Mouse (Mus musculus): ENCODE measurements at regions not wholly inside any gene's neighbourhood (a gene's known extent, or its start where the extent isn't known, plus 50 kb on each side); places are given as distances from the start of the nearest gene placed in this dataset.

- TF ChIP-seq CTCF (IDR thresholded peaks at IDR 0.05; ENCODE audit: control insufficient read depth, insufficient read depth, insufficient read length) (no peak), USF1 (IDR thresholded peaks at IDR 0.05; ENCODE audit: low read depth) (no peak), MYOG (IDR thresholded peaks at IDR 0.05; ENCODE audit: control insufficient read depth, extremely low read depth, insufficient read length) (no peak)
Measured at GRCm38 (mm10) chr9:46467671-46468070, 147.9 kb upstream of the 4931429L15Rik start.
